Mouse (Mus musculus): ENCODE data around the gene Pmm1.

GRCm38 (mm10) chr15:81919062-81919461 is 41.7 kb downstream of the Pmm1 start:
- TF ChIP-seq CTCF (IDR thresholded peaks at IDR 0.05; ENCODE audit: control insufficient read depth, insufficient read depth, insufficient replicate concordance, low read depth, low read length) = no peak
- TF ChIP-seq POLR2A (IDR thresholded peaks at IDR 0.05; ENCODE audit: control insufficient read depth, low read depth, low read length) = no peak

Data from testis, adult 2 months (tissue).